Mouse (Mus musculus) liver, postnatal 0 days (tissue): ENCODE measurements around the gene Ralgapa2. TPM values are rescaled to one million over a fixed set of nuclear protein-coding genes. Genes with fewer than 3 reads are reported as not detected.

Experiments used
- ATAC-seq: fragments of 200-750 bp; cut with Nextera tagmentation; 2 replicates; pipeline ENCODE4 v1.8.0; 2017; ENCODE audit warnings: mild to moderate bottlenecking, moderate library complexity
- DNase-seq: peaks from one replicate; pipeline ENCODE4 v3.0.0-alpha.2; 2016
- H3K27ac ChIP-seq: fragments of 300-500 bp; sonication (generic); 2 replicates; pipeline ENCODE4 v1.5.1; 2014; ENCODE audit warnings: antibody characterized with exemption, moderate library complexity, mild to moderate bottlenecking, low read depth
- H3K27me3 ChIP-seq: fragments of 300-500 bp; sonication (generic); 2 replicates; pipeline ENCODE4 v1.6.1; 2014; ENCODE audit warnings: low read length, control low read depth, mixed read lengths; ENCODE audit not compliant: insufficient read depth
- H3K36me3 ChIP-seq: fragments of 300-500 bp; sonication (generic); replicated peaks from 2 replicates; pipeline ENCODE4 v1.6.1; 2014; ENCODE audit warnings: mild to moderate bottlenecking, control low read depth, low read length, moderate library complexity, mixed read lengths; ENCODE audit not compliant: insufficient read depth
- H3K4me1 ChIP-seq: fragments of 300-500 bp; sonication (generic); 2 replicates; pipeline ENCODE4 v1.6.1; 2014; ENCODE audit warnings: antibody characterized with exemption, mild to moderate bottlenecking, control low read depth; ENCODE audit not compliant: insufficient read depth
- H3K4me2 ChIP-seq: fragments of 300-500 bp; sonication (generic); 2 replicates; pipeline ENCODE4 v1.6.1; 2014; ENCODE audit warnings: low read depth, mild to moderate bottlenecking, low read length, moderate library complexity, mixed read lengths
- H3K4me3 ChIP-seq: fragments of 300-500 bp; sonication (generic); 2 replicates; pipeline ENCODE4 v1.5.1; 2014; ENCODE audit warnings: low read depth, low read length
- H3K9ac ChIP-seq: fragments of 300-500 bp; sonication (generic); replicated peaks from 2 replicates; pipeline ENCODE4 v1.6.1; 2014; ENCODE audit warnings: mild to moderate bottlenecking, moderate library complexity
- H3K9me3 ChIP-seq: fragments of 300-500 bp; sonication (generic); 2 replicates; pipeline ENCODE4 v1.6.1; 2016; ENCODE audit warnings: mild to moderate bottlenecking, control low read depth, low read length, mixed read lengths
- CTCF ChIP-seq: sonication (generic); IDR thresholded peaks from 2 replicates; pipeline ENCODE4 v1.5.1; 2016; ENCODE audit warnings: antibody characterized with exemption, low read depth
- EP300 ChIP-seq: IDR thresholded peaks from 2 replicates; pipeline ENCODE4 v1.6.1; 2016; ENCODE audit warnings: antibody characterized with exemption, low read depth, mild to moderate bottlenecking
- WGBS: fragments of 180-500 bp; shearing (Covaris S2); extraction: QIAGEN DNeasy Blood & Tissue Kit; methylation state at CpG from one replicate; pipeline ENCODE4 v1.1.7; 2014; ENCODE audit not compliant: insufficient replicate concordance; 5-methylcytosine and 5-hydroxymethylcytosine counted together
- polyA plus RNA-seq: library from polyadenylated mRNA; unstranded; fragments of >200 nt; fragmentation: Nextera tagmentation; extraction: Ambion mirVana; gene quantifications from 2 replicates; pipeline ENCODE4 v1.2.1, GENCODE M21; 2015

The Ralgapa2 gene
- polyA plus RNA-seq, 1 experiment from 2014 or later = 4.1 TPM

- no peak for DNase-seq
- Histone ChIP-seq H3K4me3 (no peak overlapping the region), H3K27me3 (no peaks in the 10 kb centered on the region), H3K4me1 (no peaks in the 10 kb centered on the region), H3K9me3 (no peaks in the 10 kb centered on the region), H3K36me3 (peaks cover 9% of the 10 kb centered on the region; the same call in 1 of the 2 replicates), H3K4me2 (no peak overlapping the region), H3K27ac (no peak overlapping the region), H3K9ac (no peak overlapping the region)
- ATAC-seq = no peak
- WGBS = 65% methylated on average over 9 of the region's 9 CpGs
- TF ChIP-seq CTCF = no peak
- TF ChIP-seq EP300 = no peak
Observed at GRCm38 (mm10) chr2:146302094-146302699, 209.9 kb downstream of the Ralgapa2 start.

GRCm38 (mm10) chr2:146300500-146301020, 211.6 kb downstream of the Ralgapa2 start:
- no peak for DNase-seq

GRCm38 (mm10) chr2:146299841-146300460, 212.2 kb downstream of the Ralgapa2 start:
- ATAC-seq = no peak
- H3K4me3 ChIP-seq = no peak overlapping the region
- no peak overlapping the region for H3K27ac ChIP-seq
- no peaks in the 10 kb centered on the region for H3K9me3 ChIP-seq
- DNase-seq = no peak
- H3K4me1 ChIP-seq = no peaks in the 10 kb centered on the region
- no peak for TF ChIP-seq CTCF
- TF ChIP-seq EP300 = no peak
- no peak overlapping the region for H3K9ac ChIP-seq
- no peak overlapping the region for H3K4me2 ChIP-seq
- H3K27me3 ChIP-seq = no peaks in the 10 kb centered on the region
- H3K36me3 ChIP-seq = peaks cover 7% of the 10 kb centered on the region; the same call in 1 of the 2 replicates
- WGBS = 82% methylated on average over 3 of the region's 3 CpGs

More at GRCm38 (mm10) chr2:146300500-146301020, 211.6 kb downstream of the Ralgapa2 start:
- WGBS = 74% methylated on average over 1 of the region's 1 CpGs
- Histone ChIP-seq H3K27me3 (no peaks in the 10 kb centered on the region), H3K4me2 (no peak overlapping the region), H3K27ac (no peak overlapping the region), H3K4me3 (no peak overlapping the region), H3K9ac (no peak overlapping the region), H3K9me3 (no peaks in the 10 kb centered on the region), H3K36me3 (peaks cover 9% of the 10 kb centered on the region; the same call in 1 of the 2 replicates), H3K4me1 (no peaks in the 10 kb centered on the region)
- no peak for ATAC-seq
- no peak for TF ChIP-seq CTCF
- no peak for TF ChIP-seq EP300

- WGBS = 66% methylated on average over 9 of the region's 9 CpGs
- ATAC-seq (no peak), DNase-seq (no peak)
Observed at GRCm38 (mm10) chr2:146293538-146293937, 218.6 kb downstream of the Ralgapa2 start.

GRCm38 (mm10) chr2:146290871-146291637, 221.1 kb downstream of the Ralgapa2 start:
- Histone ChIP-seq H3K27ac (no peak overlapping the region), H3K4me2 (no peak overlapping the region), H3K27me3 (no peaks in the 10 kb centered on the region), H3K9ac (no peak overlapping the region), H3K9me3 (no peaks in the 10 kb centered on the region), H3K4me3 (no peak overlapping the region), H3K36me3 (0 out of 2 replicates have a peak, but pooled peaks cover 3% of the 10 kb centered on the region), H3K4me1 (no peaks in the 10 kb centered on the region)
- no peak for DNase-seq
- ATAC-seq = no peak
- no peak for TF ChIP-seq CTCF
- TF ChIP-seq EP300 = no peak
- WGBS = 73% methylated on average over 14 of the region's 14 CpGs

More at GRCm38 (mm10) chr2:146293538-146293937, 218.6 kb downstream of the Ralgapa2 start:
- H3K9ac ChIP-seq = no peak overlapping the region
- no peak overlapping the region for H3K4me3 ChIP-seq
- no peaks in the 10 kb centered on the region for H3K4me1 ChIP-seq
- H3K27me3 ChIP-seq = no peaks in the 10 kb centered on the region
- TF ChIP-seq EP300 = no peak
- TF ChIP-seq CTCF = no peak
- no peak overlapping the region for H3K27ac ChIP-seq
- 0 out of 2 replicates have a peak, but pooled peaks cover 3% of the 10 kb centered on the region for H3K36me3 ChIP-seq
- H3K9me3 ChIP-seq = no peaks in the 10 kb centered on the region
- no peak overlapping the region for H3K4me2 ChIP-seq

- Histone ChIP-seq H3K27ac (no peak overlapping the region), H3K36me3 (0 out of 2 replicates have a peak, but pooled peaks cover 3% of the 10 kb centered on the region), H3K9me3 (no peaks in the 10 kb centered on the region), H3K4me3 (no peak overlapping the region), H3K9ac (no peak overlapping the region), H3K4me1 (no peaks in the 10 kb centered on the region), H3K27me3 (no peaks in the 10 kb centered on the region), H3K4me2 (no peak overlapping the region)
- no peak for TF ChIP-seq EP300
- DNase-seq = no peak
- no peak for ATAC-seq
- 91% methylated on average over 6 of the region's 6 CpGs for WGBS
Observed at GRCm38 (mm10) chr2:146290366-146290765, 221.8 kb downstream of the Ralgapa2 start.
